Mouse (Mus musculus): ENCODE data around the gene Fam71e1.

- TF ChIP-seq GATA1 (IDR thresholded peaks at IDR 0.05; ENCODE audit: low read length), result no peak
- TF ChIP-seq TAL1 (IDR thresholded peaks at IDR 0.05; ENCODE audit: low read length), result no peak
Observed at GRCm38 (mm10) chr7:44538756-44539624, 42.6 kb downstream of the Fam71e1 start.

Data from erythroblast, embryonic 14.5 days (primary cell).